Mouse (Mus musculus) layer of hippocampus, adult 2 months (tissue): ENCODE data around the gene Frmpd2. TPM values are rescaled to one million over a fixed set of nuclear protein-coding genes. Genes with fewer than 3 reads are reported as not detected.

ENCODE experiments used
- DNase-seq, 2 experiments: peaks; one replicate each; pipeline ENCODE4 v3.0.0; 2022; ENCODE audit warnings: low spot score in 2 of 2
- H3K27ac ChIP-seq: fragments of 200-600 bp; 2 replicates; pipeline ENCODE4 v1.8.1; 2022
- H3K4me3 ChIP-seq: fragments of 200-600 bp; 2 replicates; pipeline ENCODE4 v1.8.1; 2022; ENCODE audit warnings: mild to moderate bottlenecking
- CTCF ChIP-seq: fragments of 200-600 bp; conservative IDR thresholded peaks from 2 replicates; pipeline ENCODE4 v1.8.1; 2022; ENCODE audit warnings: antibody characterized with exemption, mild to moderate bottlenecking, moderate library complexity
- total RNA-seq, 2 experiments: library from RNA; stranded (reverse); gene quantifications; 2 replicates each; pipeline ENCODE4 v1.2.3; 2021

Frmpd2 gene
- total RNA-seq, 2 experiments from 2014 or later: 0.29 to 0.74 TPM

- DNase-seq: no peak
Observed at GRCm38 (mm10) chr14:33476094-33476760, 4.7 kb downstream of the Frmpd2 start.

GRCm38 (mm10) chr14:33481991-33482390 is 10.5 kb downstream of the Frmpd2 start:
- no peak for TF ChIP-seq CTCF
- H3K27ac ChIP-seq: no peak overlapping the region
- DNase-seq: no peak
- no peak overlapping the region for H3K4me3 ChIP-seq

More at GRCm38 (mm10) chr14:33476094-33476760, 4.7 kb downstream of the Frmpd2 start:
- no peak overlapping the region for H3K4me3 ChIP-seq
- TF ChIP-seq CTCF: no peak
- H3K27ac ChIP-seq: no peak overlapping the region

GRCm38 (mm10) chr14:33487805-33488550 is 16.5 kb downstream of the Frmpd2 start:
- no peak for TF ChIP-seq CTCF
- Histone ChIP-seq H3K27ac (no peak overlapping the region), H3K4me3 (no peak overlapping the region)
- no peak for DNase-seq

GRCm38 (mm10) chr14:33495226-33495625 is 23.7 kb downstream of the Frmpd2 start:
- Histone ChIP-seq H3K27ac (no peak overlapping the region), H3K4me3 (no peak overlapping the region)
- DNase-seq: no peak
- TF ChIP-seq CTCF: no peak

GRCm38 (mm10) chr14:33497418-33497817 is 25.9 kb downstream of the Frmpd2 start:
- no peak for TF ChIP-seq CTCF
- Histone ChIP-seq H3K27ac (no peak overlapping the region), H3K4me3 (no peak overlapping the region)
- no peak for DNase-seq

GRCm38 (mm10) chr14:33498849-33499248 is 27.4 kb downstream of the Frmpd2 start:
- TF ChIP-seq CTCF: no peak
- Histone ChIP-seq H3K27ac (no peak overlapping the region), H3K4me3 (no peak overlapping the region)
- DNase-seq: no peak

- H3K27ac ChIP-seq: no peak overlapping the region
- DNase-seq: peak; percentile 30 to 50
- no peak for TF ChIP-seq CTCF
- no peak overlapping the region for H3K4me3 ChIP-seq
Observed at GRCm38 (mm10) chr14:33500631-33501030, 29.1 kb downstream of the Frmpd2 start.

GRCm38 (mm10) chr14:33503311-33503710 is 31.8 kb downstream of the Frmpd2 start:
- Histone ChIP-seq H3K4me3 (no peak overlapping the region), H3K27ac (no peak overlapping the region)
- TF ChIP-seq CTCF: no peak
- DNase-seq: no peak

GRCm38 (mm10) chr14:33506696-33507095 is 35.2 kb downstream of the Frmpd2 start:
- no peak for TF ChIP-seq CTCF
- H3K27ac ChIP-seq: no peak overlapping the region
- DNase-seq: no peak
- no peak overlapping the region for H3K4me3 ChIP-seq

- H3K27ac ChIP-seq: no peak overlapping the region
- TF ChIP-seq CTCF: no peak
- H3K4me3 ChIP-seq: no peak overlapping the region
- no peak for DNase-seq
Observed at GRCm38 (mm10) chr14:33508660-33509059, 37.2 kb downstream of the Frmpd2 start.

- no peak overlapping the region for H3K4me3 ChIP-seq
- H3K27ac ChIP-seq: peak overlapping the region; percentile 28; the same call in 1 of the 2 replicates
- peak in 1 of 2 experiments; percentile 14 for DNase-seq
- TF ChIP-seq CTCF: no peak
Observed at GRCm38 (mm10) chr14:33513877-33514276, 42.4 kb downstream of the Frmpd2 start.

GRCm38 (mm10) chr14:33514756-33515285 is 43.3 kb downstream of the Frmpd2 start:
- no peak for TF ChIP-seq CTCF
- no peak overlapping the region for H3K4me3 ChIP-seq
- no peak for DNase-seq
- H3K27ac ChIP-seq: no peak overlapping the region; the same call in 1 of the 2 replicates

GRCm38 (mm10) chr14:33521538-33521937 is 50.0 kb downstream of the Frmpd2 start:
- DNase-seq: peak; percentile 58 to 68
- H3K27ac ChIP-seq: peak overlapping the region; percentile 21; the same call in 1 of the 2 replicates
- TF ChIP-seq CTCF: no peak
- H3K4me3 ChIP-seq: no peak overlapping the region
